Mouse (Mus musculus): Measurements from ENCODE around the gene Setx.

Setx gene

DNA sequence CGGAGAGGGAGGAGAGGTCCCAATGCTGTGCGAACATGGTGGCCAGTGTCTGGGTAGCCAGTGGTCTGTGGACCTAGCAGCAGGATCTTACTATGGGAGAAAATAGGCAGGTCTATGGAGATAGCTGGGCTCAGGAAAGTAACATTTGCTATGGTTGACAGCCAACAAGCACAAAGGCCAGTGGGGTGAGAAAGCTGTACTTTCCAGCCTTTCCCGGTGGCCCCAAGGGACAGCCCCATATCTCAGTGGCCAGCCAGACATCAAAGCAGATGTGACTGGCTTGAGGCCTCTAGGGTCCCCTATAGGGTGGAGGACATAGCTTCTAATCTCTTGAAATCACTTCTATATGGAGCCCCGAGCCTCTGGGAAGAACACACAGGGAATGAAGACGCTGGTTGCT is 93.1 kb downstream of the Setx start:
- DNase-seq (ENCODE audit: extremely low read depth, low read depth) = no peak

DNA sequence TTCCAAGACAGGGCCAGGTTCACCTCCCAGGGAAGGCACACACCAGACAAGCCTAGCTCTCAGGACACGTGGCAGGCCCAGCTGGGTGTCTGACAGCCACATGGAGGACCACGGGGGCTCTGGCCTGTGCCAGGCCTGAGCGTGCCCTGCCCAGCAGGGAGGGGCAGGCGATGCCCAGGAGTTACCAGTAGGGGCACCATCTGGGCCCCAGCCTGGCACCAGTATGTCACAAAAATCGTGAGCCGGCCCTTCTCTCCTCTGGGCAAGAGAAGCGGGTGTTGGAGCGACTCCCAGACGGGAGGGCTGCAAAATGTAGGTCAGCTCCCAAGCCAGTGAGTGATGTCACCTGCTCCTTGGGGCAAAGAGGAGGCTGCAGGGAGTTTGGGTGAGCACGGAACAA is 93.9 kb downstream of the Setx start:
- no peak for DNase-seq (ENCODE audit: extremely low read depth, low read depth)

DNA sequence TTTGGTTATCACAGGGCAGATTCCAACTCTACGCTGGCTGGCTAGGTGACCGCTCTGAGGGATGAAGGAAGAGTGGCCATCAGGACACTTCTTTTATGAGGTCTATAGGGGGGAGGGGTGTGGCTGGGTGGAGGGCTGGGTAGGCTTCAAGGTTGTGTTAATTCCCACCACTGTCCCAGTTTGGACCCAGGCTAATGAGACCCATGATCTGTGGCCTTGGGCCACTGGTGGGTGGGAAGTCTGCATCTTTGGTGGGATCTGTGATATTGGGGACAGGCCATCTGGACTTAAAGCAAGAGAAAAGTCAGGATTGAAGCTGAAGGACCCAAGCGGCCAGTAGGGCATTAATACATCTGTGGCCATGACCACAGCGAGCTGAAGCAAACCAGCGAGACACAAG is 94.8 kb downstream of the Setx start:
- no peak for DNase-seq (ENCODE audit: extremely low read depth, low read depth)

DNA sequence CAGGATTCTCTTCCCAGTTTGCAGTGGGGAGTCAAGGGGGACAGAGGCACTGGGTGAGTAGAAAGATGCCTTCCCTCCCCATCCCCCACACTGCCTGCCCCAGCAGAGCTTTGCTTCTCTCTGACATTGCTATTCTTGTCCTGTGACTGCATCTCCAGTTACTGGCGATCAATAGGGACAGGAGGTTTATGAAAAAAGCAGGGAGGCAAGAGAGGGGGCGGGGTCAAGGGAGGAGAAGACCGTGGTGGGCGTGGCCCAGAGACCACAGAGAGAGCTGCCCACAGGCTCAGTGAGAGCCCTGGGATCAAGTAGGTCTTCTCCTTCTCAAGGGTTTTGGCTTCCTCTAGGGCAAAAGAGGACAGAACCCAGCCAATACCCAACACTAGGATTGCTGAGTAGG is 98.3 kb downstream of the Setx start:
- no peak for DNase-seq (ENCODE audit: extremely low read depth, low read depth)

DNA sequence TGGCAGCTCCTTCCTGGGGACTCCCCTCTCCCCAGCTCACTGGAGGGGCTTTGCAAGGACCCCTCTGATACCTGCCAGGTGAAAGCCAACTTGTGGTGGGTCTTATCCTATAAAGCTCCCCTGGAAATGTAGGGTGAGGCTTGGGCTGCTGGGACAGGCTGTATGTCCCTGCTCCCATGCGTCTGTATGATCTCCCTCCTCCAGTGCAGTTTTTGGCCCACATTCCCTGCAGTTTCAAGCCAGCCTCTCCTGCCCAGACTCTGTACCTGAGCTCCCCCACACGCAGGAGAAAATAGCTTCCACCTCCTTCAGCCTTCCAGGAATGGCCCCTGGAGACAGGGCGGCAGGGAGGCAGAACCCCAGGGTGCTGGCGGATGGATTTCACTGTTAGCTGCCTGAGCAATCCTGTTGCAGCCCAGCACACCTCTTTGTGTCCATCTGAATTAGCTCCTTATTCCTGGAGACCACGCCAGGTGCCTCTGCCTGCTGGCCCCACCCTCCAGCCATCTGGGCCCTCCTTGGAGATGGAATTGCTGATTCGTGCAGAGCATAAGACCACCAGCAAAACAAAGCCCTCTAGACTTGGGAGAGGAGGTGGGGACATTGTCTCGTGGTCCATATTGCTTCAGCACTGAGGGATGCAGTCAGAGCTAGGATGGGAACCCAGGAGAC is 99.7 kb downstream of the Setx start:
- DNase-seq (ENCODE audit: extremely low read depth, low read depth) = no peak

DNA sequence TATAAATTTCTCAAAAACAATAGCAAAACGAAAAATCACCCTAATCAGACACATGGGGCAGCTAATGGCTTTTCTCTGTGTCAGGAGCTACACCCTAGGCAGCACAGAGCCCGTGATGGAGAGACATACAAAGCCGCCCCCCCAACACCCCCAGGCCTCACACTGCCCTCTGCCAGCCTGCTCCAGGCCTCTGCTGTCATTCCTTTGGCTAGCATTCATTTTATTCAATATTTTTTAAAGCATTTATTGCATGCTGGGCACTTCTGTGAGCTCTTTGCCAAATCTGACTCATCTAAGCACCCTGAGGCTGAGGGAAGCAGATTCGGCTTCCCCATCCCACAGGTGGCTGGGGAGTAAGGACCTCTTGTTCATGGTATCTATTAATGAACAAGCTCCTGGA is 102.7 kb downstream of the Setx start:
- no peak for DNase-seq (ENCODE audit: extremely low read depth, low read depth)

DNA sequence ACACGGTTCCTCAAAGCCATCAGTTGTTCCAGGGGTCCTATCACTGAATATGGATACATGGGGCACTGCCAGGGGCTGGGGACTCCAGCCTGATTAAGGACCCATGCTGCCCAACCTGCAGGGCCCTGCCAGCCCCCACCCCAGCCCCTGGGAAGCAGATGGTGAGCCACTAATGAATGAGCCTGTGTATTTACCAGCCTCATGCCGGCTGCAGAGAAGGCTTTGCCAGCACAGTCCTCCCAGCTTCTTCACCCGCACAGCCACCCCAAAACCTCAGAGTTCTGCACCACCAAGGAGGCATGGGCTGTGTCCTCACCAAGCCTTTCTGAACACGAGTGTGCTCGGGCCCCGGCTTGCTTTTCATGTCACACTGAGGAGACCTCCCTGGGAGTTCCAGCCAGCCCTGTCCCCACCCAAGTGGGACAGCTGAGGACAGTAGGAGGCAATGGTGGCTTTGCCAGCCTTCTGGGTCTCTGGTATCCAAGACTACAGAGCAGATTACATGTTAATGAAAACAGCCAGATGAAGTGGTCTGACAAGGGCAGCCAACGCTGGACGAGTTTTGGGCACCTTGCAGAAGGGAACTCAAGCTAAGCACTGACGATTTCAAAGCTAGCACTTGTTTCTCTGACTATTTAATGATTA is 106.3 kb downstream of the Setx start:
- no peak for DNase-seq (ENCODE audit: extremely low read depth, low read depth)

All from MEL-GATA-1-ER (cell line).